Mouse (Mus musculus) liver, postnatal 0 days (tissue): Measurements from ENCODE around the gene Oxsm. TPM values are rescaled to one million over a fixed set of nuclear protein-coding genes. Genes with fewer than 3 reads are reported as not detected.

Experiments
- ATAC-seq: fragments of 200-750 bp; cut with Nextera tagmentation; 2 replicates; pipeline ENCODE4 v1.8.0; 2017; ENCODE audit warnings: mild to moderate bottlenecking, moderate library complexity
- DNase-seq: peaks from one replicate; pipeline ENCODE4 v3.0.0-alpha.2; 2016
- H3K27ac ChIP-seq: fragments of 300-500 bp; sonication (generic); 2 replicates; pipeline ENCODE4 v1.5.1; 2014; ENCODE audit warnings: antibody characterized with exemption, moderate library complexity, mild to moderate bottlenecking, low read depth
- H3K27me3 ChIP-seq: fragments of 300-500 bp; sonication (generic); 2 replicates; pipeline ENCODE4 v1.6.1; 2014; ENCODE audit warnings: low read length, control low read depth, mixed read lengths; ENCODE audit not compliant: insufficient read depth
- H3K36me3 ChIP-seq: fragments of 300-500 bp; sonication (generic); replicated peaks from 2 replicates; pipeline ENCODE4 v1.6.1; 2014; ENCODE audit warnings: mild to moderate bottlenecking, control low read depth, low read length, moderate library complexity, mixed read lengths; ENCODE audit not compliant: insufficient read depth
- H3K4me1 ChIP-seq: fragments of 300-500 bp; sonication (generic); 2 replicates; pipeline ENCODE4 v1.6.1; 2014; ENCODE audit warnings: antibody characterized with exemption, mild to moderate bottlenecking, control low read depth; ENCODE audit not compliant: insufficient read depth
- H3K4me2 ChIP-seq: fragments of 300-500 bp; sonication (generic); 2 replicates; pipeline ENCODE4 v1.6.1; 2014; ENCODE audit warnings: low read depth, mild to moderate bottlenecking, low read length, moderate library complexity, mixed read lengths
- H3K4me3 ChIP-seq: fragments of 300-500 bp; sonication (generic); 2 replicates; pipeline ENCODE4 v1.5.1; 2014; ENCODE audit warnings: low read depth, low read length
- H3K9ac ChIP-seq: fragments of 300-500 bp; sonication (generic); replicated peaks from 2 replicates; pipeline ENCODE4 v1.6.1; 2014; ENCODE audit warnings: mild to moderate bottlenecking, moderate library complexity
- H3K9me3 ChIP-seq: fragments of 300-500 bp; sonication (generic); 2 replicates; pipeline ENCODE4 v1.6.1; 2016; ENCODE audit warnings: mild to moderate bottlenecking, control low read depth, low read length, mixed read lengths
- CTCF ChIP-seq: sonication (generic); IDR thresholded peaks from 2 replicates; pipeline ENCODE4 v1.5.1; 2016; ENCODE audit warnings: antibody characterized with exemption, low read depth
- EP300 ChIP-seq: IDR thresholded peaks from 2 replicates; pipeline ENCODE4 v1.6.1; 2016; ENCODE audit warnings: antibody characterized with exemption, low read depth, mild to moderate bottlenecking
- WGBS: fragments of 180-500 bp; shearing (Covaris S2); extraction: QIAGEN DNeasy Blood & Tissue Kit; methylation state at CpG from one replicate; pipeline ENCODE4 v1.1.7; 2014; ENCODE audit not compliant: insufficient replicate concordance; 5-methylcytosine and 5-hydroxymethylcytosine counted together
- polyA plus RNA-seq: library from polyadenylated mRNA; unstranded; fragments of >200 nt; fragmentation: Nextera tagmentation; extraction: Ambion mirVana; gene quantifications from 2 replicates; pipeline ENCODE4 v1.2.1, GENCODE M21; 2015

Gene Oxsm
- polyA plus RNA-seq, 1 experiment from 2014 or later, result 2.9 TPM

GRCm38 (mm10) chr14:16200220-16200912 is 49.2 kb downstream of the Oxsm start:
- 63% methylated on average over 6 of the region's 6 CpGs for WGBS
- Histone ChIP-seq H3K27me3 (no peaks in the 10 kb centered on the region), H3K27ac (no peak overlapping the region), H3K36me3 (no peaks in the 10 kb centered on the region), H3K9me3 (no peaks in the 10 kb centered on the region), H3K4me3 (no peak overlapping the region), H3K9ac (no peak overlapping the region), H3K4me1 (no peaks in the 10 kb centered on the region), H3K4me2 (no peak overlapping the region)
- no peak for TF ChIP-seq CTCF
- no peak for TF ChIP-seq EP300
- no peak for DNase-seq
- ATAC-seq, result no peak

GRCm38 (mm10) chr14:16196518-16196917 is 53.1 kb downstream of the Oxsm start:
- 51% methylated on average over 4 of the region's 4 CpGs for WGBS
- Histone ChIP-seq H3K36me3 (no peaks in the 10 kb centered on the region), H3K4me2 (no peak overlapping the region), H3K4me3 (no peak overlapping the region), H3K9ac (no peak overlapping the region), H3K27ac (no peak overlapping the region), H3K9me3 (no peaks in the 10 kb centered on the region), H3K27me3 (no peaks in the 10 kb centered on the region), H3K4me1 (no peaks in the 10 kb centered on the region)
- no peak for ATAC-seq
- DNase-seq, result peak; percentile 15
- TF ChIP-seq EP300 (no peak), CTCF (peak; percentile 45)

- WGBS, result 34% methylated on average over 1 of the region's 1 CpGs
- ATAC-seq (no peak), DNase-seq (no peak)
- Histone ChIP-seq H3K36me3 (no peaks in the 10 kb centered on the region), H3K9ac (no peak overlapping the region), H3K4me3 (no peak overlapping the region), H3K9me3 (no peaks in the 10 kb centered on the region), H3K4me1 (no peaks in the 10 kb centered on the region), H3K27ac (no peak overlapping the region), H3K4me2 (no peak overlapping the region), H3K27me3 (no peaks in the 10 kb centered on the region)
- TF ChIP-seq EP300 (no peak), CTCF (no peak)
Observed at GRCm38 (mm10) chr14:16195486-16195885, 54.1 kb downstream of the Oxsm start.

GRCm38 (mm10) chr14:16194125-16194524 is 55.5 kb downstream of the Oxsm start:
- no peak for ATAC-seq
- H3K4me3 ChIP-seq, result no peak overlapping the region

GRCm38 (mm10) chr14:16189142-16189541 is 60.5 kb downstream of the Oxsm start:
- Histone ChIP-seq H3K9ac (no peak overlapping the region), H3K27ac (no peak overlapping the region), H3K4me2 (no peak overlapping the region), H3K4me1 (no peaks in the 10 kb centered on the region), H3K9me3 (no peaks in the 10 kb centered on the region), H3K27me3 (no peaks in the 10 kb centered on the region), H3K4me3 (no peak overlapping the region), H3K36me3 (no peaks in the 10 kb centered on the region)
- WGBS, result 79% methylated on average over 1 of the region's 1 CpGs
- DNase-seq, result no peak
- peak; percentile 72 for ATAC-seq
- TF ChIP-seq CTCF (no peak), EP300 (no peak)

More at GRCm38 (mm10) chr14:16194125-16194524, 55.5 kb downstream of the Oxsm start:
- H3K4me2 ChIP-seq, result no peak overlapping the region
- H3K9me3 ChIP-seq, result no peaks in the 10 kb centered on the region
- H3K27ac ChIP-seq, result no peak overlapping the region
- no peaks in the 10 kb centered on the region for H3K4me1 ChIP-seq
- TF ChIP-seq EP300 (no peak), CTCF (no peak)
- 50% methylated on average over 1 of the region's 1 CpGs for WGBS
- H3K27me3 ChIP-seq, result no peaks in the 10 kb centered on the region
- no peak overlapping the region for H3K9ac ChIP-seq
- H3K36me3 ChIP-seq, result no peaks in the 10 kb centered on the region
- no peak for DNase-seq

Other genes starting within 250 kb of the Oxsm start
- gene Ngly1, start 528 bp downstream of the Oxsm start, polyA plus RNA-seq, result 19.9 and 20.0 TPM in 2 replicates
- 8.8 and 9.3 TPM in 2 replicates for gene Top2b, start 115.4 kb upstream of the Oxsm start, polyA plus RNA-seq